Mouse (Mus musculus): Measurements from ENCODE around the gene Prodh2. TPM values are rescaled to one million over a fixed set of nuclear protein-coding genes. Genes with fewer than 3 reads are reported as not detected.

The Prodh2 gene
- polyA plus RNA-seq (2012; rRNA removed) (47.9 and 52.1 TPM in 2 replicates), polyA plus RNA-seq (2014; fragmentation: Nextera tagmentation; extraction: Ambion mirVana) (33.8 and 41.4 TPM in 2 replicates)

GRCm38 (mm10) chr7:30493401-30493931 lies at the start of gene Prodh2:
TSS of gene Prodh2 (plus strand) at chr7:30493622.
- H3K36me3 ChIP-seq (replicated peaks; ENCODE audit: control insufficient read depth, insufficient read depth, low read depth): no peaks in the 10 kb centered on the region
- peak; percentile 79 for ATAC-seq (ENCODE audit: insufficient read depth)
- H3K27me3 ChIP-seq (ENCODE audit: control insufficient read depth, insufficient read depth, low read length): no peaks in the 10 kb centered on the region

GRCm38 (mm10) chr7:30443696-30444095 lies 49.7 kb upstream of the Prodh2 start:
- ATAC-seq (ENCODE audit: insufficient read depth): no peak
- Histone ChIP-seq H3K9ac (replicated peaks) (no peak overlapping the region), H3K4me2 (ENCODE audit: low read depth) (no peak overlapping the region; the same call in 1 of the 2 replicates), H3K4me1 (replicated peaks; ENCODE audit: control insufficient read depth in 2 of 2, insufficient read depth in 2 of 2, low read length in 1 of 2) (no peaks in the 10 kb centered on the region; a peak in 1 of 4 replicates), H3K9me3 (ENCODE audit: control insufficient read depth, low read length) (no peaks in the 10 kb centered on the region), H3K36me3 (replicated peaks; ENCODE audit: control insufficient read depth, insufficient read depth, low read depth) (no peaks in the 10 kb centered on the region), H3K27ac (no peak overlapping the region), H3K4me3 (ENCODE audit: insufficient read depth in 1 of 2, low read depth in 2 of 2, low read length in 2 of 2) (no peak overlapping the region), H3K27me3 (ENCODE audit: control insufficient read depth, insufficient read depth, low read length) (peaks cover 25% of the 10 kb centered on the region)
- WGBS (ENCODE audit: insufficient replicate concordance): 19% methylated on average over 9 of the region's 9 CpGs
- TF ChIP-seq CTCF (IDR thresholded peaks at IDR 0.05; ENCODE audit: low read depth) (no peak), EP300 (IDR thresholded peaks at IDR 0.05; ENCODE audit: low read depth) (no peak)
- no peak for DNase-seq (ENCODE audit: low read depth in 3 of 3, low spot score in 3 of 3)

More at GRCm38 (mm10) chr7:30493401-30493931, at the start of gene Prodh2:
- Histone ChIP-seq H3K4me1 (replicated peaks; ENCODE audit: control insufficient read depth in 2 of 2, insufficient read depth in 2 of 2, low read length in 1 of 2) (no peaks in the 10 kb centered on the region), H3K27ac (no peak within 1 kb of the TSS), H3K4me3 (ENCODE audit: insufficient read depth in 1 of 2, low read depth in 2 of 2, low read length in 2 of 2) (peak within 1 kb of the TSS; percentile 46 to 49), H3K9me3 (ENCODE audit: control insufficient read depth, low read length) (no peaks in the 10 kb centered on the region), H3K9ac (replicated peaks) (no peak within 1 kb of the TSS), H3K4me2 (ENCODE audit: low read depth) (peak within 1 kb of the TSS; percentile 36)
- DNase-seq (ENCODE audit: low read depth in 3 of 3, low spot score in 3 of 3): peak; percentile 20 to 45 (median 40)
- 48% methylated on average over 11 of the region's 11 CpGs for WGBS (ENCODE audit: insufficient replicate concordance)
- TF ChIP-seq EP300 (IDR thresholded peaks at IDR 0.05; ENCODE audit: low read depth) (no peak), CTCF (IDR thresholded peaks at IDR 0.05; ENCODE audit: low read depth) (0 out of 2 replicates have a peak, but pooled peaks have one; percentile 27)

GRCm38 (mm10) chr7:30444154-30444970 lies 49.1 kb upstream of the Prodh2 start:
- Histone ChIP-seq H3K4me2 (ENCODE audit: low read depth) (peak overlapping the region; percentile 59), H3K9ac (replicated peaks) (no peak overlapping the region), H3K36me3 (replicated peaks; ENCODE audit: control insufficient read depth, insufficient read depth, low read depth) (no peaks in the 10 kb centered on the region), H3K4me3 (ENCODE audit: insufficient read depth in 1 of 2, low read depth in 2 of 2, low read length in 2 of 2) (peak overlapping the region; percentile 24 to 58; a peak in 3 of 4 replicates), H3K9me3 (ENCODE audit: control insufficient read depth, low read length) (no peaks in the 10 kb centered on the region), H3K27ac (no peak overlapping the region), H3K27me3 (ENCODE audit: control insufficient read depth, insufficient read depth, low read length) (peaks cover 25% of the 10 kb centered on the region), H3K4me1 (replicated peaks; ENCODE audit: control insufficient read depth in 2 of 2, insufficient read depth in 2 of 2, low read length in 1 of 2) (no peaks in the 10 kb centered on the region; a peak in 1 of 4 replicates)
- TF ChIP-seq CTCF (IDR thresholded peaks at IDR 0.05; ENCODE audit: low read depth) (no peak), EP300 (IDR thresholded peaks at IDR 0.05; ENCODE audit: low read depth) (no peak)
- ATAC-seq (ENCODE audit: insufficient read depth): no peak
- DNase-seq (ENCODE audit: low read depth in 3 of 3, low spot score in 3 of 3): no peak
- 2% methylated on average over 38 of the region's 38 CpGs for WGBS (ENCODE audit: insufficient replicate concordance)

GRCm38 (mm10) chr7:30444971-30445751 lies 48.3 kb upstream of the Prodh2 start, which contains the start of gene Aplp1:
TSS of gene Aplp1 (minus strand) at chr7:30445535.
- H3K9me3 ChIP-seq (ENCODE audit: control insufficient read depth, low read length): no peaks in the 10 kb centered on the region
- DNase-seq (ENCODE audit: low read depth in 3 of 3, low spot score in 3 of 3): no peak
- H3K9ac ChIP-seq (replicated peaks): no peak within 1 kb of the TSS; the same call in 1 of the 2 replicates
- 1% methylated on average over 65 of the region's 72 CpGs for WGBS (ENCODE audit: insufficient replicate concordance)
- ATAC-seq (ENCODE audit: insufficient read depth): peak; percentile 55
- H3K36me3 ChIP-seq (replicated peaks; ENCODE audit: control insufficient read depth, insufficient read depth, low read depth): no peaks in the 10 kb centered on the region
- peaks cover 25% of the 10 kb centered on the region for H3K27me3 ChIP-seq (ENCODE audit: control insufficient read depth, insufficient read depth, low read length)
- H3K4me3 ChIP-seq (ENCODE audit: insufficient read depth in 1 of 2, low read depth in 2 of 2, low read length in 2 of 2): peak within 1 kb of the TSS; percentile 31 to 58
- TF ChIP-seq EP300 (IDR thresholded peaks at IDR 0.05; ENCODE audit: low read depth) (no peak), CTCF (IDR thresholded peaks at IDR 0.05; ENCODE audit: low read depth) (no peak)
- H3K4me1 ChIP-seq (replicated peaks; ENCODE audit: control insufficient read depth in 2 of 2, insufficient read depth in 2 of 2, low read length in 1 of 2): no peaks in the 10 kb centered on the region; a peak in 1 of 4 replicates
- peak within 1 kb of the TSS; percentile 59 for H3K4me2 ChIP-seq (ENCODE audit: low read depth)
- H3K27ac ChIP-seq: no peak within 1 kb of the TSS
